Mouse (Mus musculus) adrenal gland (tissue): ENCODE data around the gene Olfr1417.

Source experiments
- intact Hi-C: fragments of 180-260 bp; cut with DNase I; formaldehyde crosslinking; loops from one replicate; pipeline ENCODE4 v1.15.1; 2025

Gene Olfr1417

GRCm38 (mm10) chr19:11811688-11812365 is 27.2 kb downstream of the Olfr1417 start:
- intact Hi-C loops, result no loop called here

GRCm38 (mm10) chr19:11810856-11811255 is 28.2 kb downstream of the Olfr1417 start:
- intact Hi-C loops, result no loop called here

GRCm38 (mm10) chr19:11810003-11810758 is 28.8 kb downstream of the Olfr1417 start:
- intact Hi-C loops, result no loop called here

GRCm38 (mm10) chr19:11808452-11808851 is 30.6 kb downstream of the Olfr1417 start:
- intact Hi-C loops, result no loop called here

GRCm38 (mm10) chr19:11807822-11808221 is 31.2 kb downstream of the Olfr1417 start:
- intact Hi-C loops, result no loop called here

- intact Hi-C loops, result no loop called here
Measured at GRCm38 (mm10) chr19:11807251-11807650, 31.8 kb downstream of the Olfr1417 start.

GRCm38 (mm10) chr19:11804423-11804822 is 34.6 kb downstream of the Olfr1417 start:
- intact Hi-C loops, result no loop called here

GRCm38 (mm10) chr19:11800531-11801315 is 38.3 kb downstream of the Olfr1417 start:
- intact Hi-C loops, result no loop called here

- intact Hi-C loops, result no loop called here
Measured at GRCm38 (mm10) chr19:11794447-11794846, 44.6 kb downstream of the Olfr1417 start.

- intact Hi-C loops, result no loop called here
Measured at GRCm38 (mm10) chr19:11793741-11794359, 45.2 kb downstream of the Olfr1417 start.

GRCm38 (mm10) chr19:11791825-11792224 is 47.2 kb downstream of the Olfr1417 start:
- intact Hi-C loops, result no loop called here

- intact Hi-C loops, result no loop called here
Measured at GRCm38 (mm10) chr19:11788876-11789275, 50.1 kb downstream of the Olfr1417 start.

GRCm38 (mm10) chr19:11787826-11788225 is 51.2 kb downstream of the Olfr1417 start:
- intact Hi-C loops, result no loop called here

GRCm38 (mm10) chr19:11785409-11786154 is 53.4 kb downstream of the Olfr1417 start:
- intact Hi-C loops, result no loop called here

GRCm38 (mm10) chr19:11777191-11777865 is 61.7 kb downstream of the Olfr1417 start:
- intact Hi-C loops, result loop anchor here (2.0 to 5.0 kb wide), 3 partner anchors 41 to 230 kb away; partner anchors contain the start of gene Stx3
